Mouse (Mus musculus) heart, postnatal 0 days (tissue): ENCODE measurements at regions not wholly inside any gene's neighbourhood (a gene's known extent, or its start where the extent isn't known, plus 50 kb on each side); places are given as distances from the start of the nearest gene placed in this dataset.

Experiments used
- CTCF ChIP-seq: IDR thresholded peaks from 2 replicates; pipeline ENCODE4 v1.5.1; 2016; ENCODE audit warnings: antibody characterized with exemption, control low read depth, low read depth
- EP300 ChIP-seq: IDR thresholded peaks from 2 replicates; pipeline ENCODE4 v1.6.1; 2016; ENCODE audit warnings: antibody characterized with exemption, low read depth

- TF ChIP-seq CTCF = no peak
- no peak for TF ChIP-seq EP300
These were observed 51.1 kb upstream of the Tbx5 start for GRCm38 (mm10) chr5:119781375-119781774.
